Mouse (Mus musculus): ENCODE measurements around the gene Wdfy1. TPM values are rescaled to one million over a fixed set of nuclear protein-coding genes. Genes with fewer than 3 reads are reported as not detected.

The Wdfy1 gene
- polyA plus RNA-seq, 1 experiment, result not detected

GRCm38 (mm10) chr1:79756417-79756816 is 19.5 kb downstream of the Wdfy1 start:
- WGBS, result 91% methylated on average over 5 of the region's 5 CpGs
- H3K27ac ChIP-seq (ENCODE audit: insufficient read depth, low read depth, low read length), result no peak overlapping the region
- no peak overlapping the region for H3K4me3 ChIP-seq (ENCODE audit: insufficient read depth, low read depth, low read length)
- TF ChIP-seq CTCF (IDR thresholded peaks at IDR 0.05; ENCODE audit: insufficient read depth, low read depth, low read length), result no peak
- no peak for TF ChIP-seq POLR2A (IDR thresholded peaks at IDR 0.05; ENCODE audit: insufficient read depth, low read depth, low read length)
- peaks cover 15% of the 10 kb centered on the region for H3K4me1 ChIP-seq (ENCODE audit: control insufficient read depth, insufficient read depth, low read length)

GRCm38 (mm10) chr1:79755376-79755775 is 20.6 kb downstream of the Wdfy1 start:
- Histone ChIP-seq H3K4me1 (ENCODE audit: control insufficient read depth, insufficient read depth, low read length) (peaks cover 11% of the 10 kb centered on the region), H3K27ac (ENCODE audit: insufficient read depth, low read depth, low read length) (no peak overlapping the region), H3K4me3 (ENCODE audit: insufficient read depth, low read depth, low read length) (no peak overlapping the region)
- WGBS, result 55% methylated on average over 2 of the region's 2 CpGs
- TF ChIP-seq POLR2A (IDR thresholded peaks at IDR 0.05; ENCODE audit: insufficient read depth, low read depth, low read length) (no peak), CTCF (IDR thresholded peaks at IDR 0.05; ENCODE audit: insufficient read depth, low read depth, low read length) (no peak)

- no peak overlapping the region for H3K27ac ChIP-seq (ENCODE audit: insufficient read depth, low read depth, low read length)
- peaks cover 11% of the 10 kb centered on the region for H3K4me1 ChIP-seq (ENCODE audit: control insufficient read depth, insufficient read depth, low read length)
- 91% methylated on average over 3 of the region's 3 CpGs for WGBS
- TF ChIP-seq CTCF (IDR thresholded peaks at IDR 0.05; ENCODE audit: insufficient read depth, low read depth, low read length), result no peak
- no peak for TF ChIP-seq POLR2A (IDR thresholded peaks at IDR 0.05; ENCODE audit: insufficient read depth, low read depth, low read length)
- no peak overlapping the region for H3K4me3 ChIP-seq (ENCODE audit: insufficient read depth, low read depth, low read length)
These were observed 21.0 kb downstream of the Wdfy1 start for GRCm38 (mm10) chr1:79754936-79755335.

- Histone ChIP-seq H3K27ac (ENCODE audit: insufficient read depth, low read depth, low read length) (no peak overlapping the region), H3K4me1 (ENCODE audit: control insufficient read depth, insufficient read depth, low read length) (peaks cover 6% of the 10 kb centered on the region; the same call in 1 of the 2 replicates), H3K4me3 (ENCODE audit: insufficient read depth, low read depth, low read length) (no peak overlapping the region)
- no peak for TF ChIP-seq CTCF (IDR thresholded peaks at IDR 0.05; ENCODE audit: insufficient read depth, low read depth, low read length)
- TF ChIP-seq POLR2A (IDR thresholded peaks at IDR 0.05; ENCODE audit: insufficient read depth, low read depth, low read length), result no peak
- 99% methylated on average over 3 of the region's 3 CpGs for WGBS
These were observed 22.5 kb downstream of the Wdfy1 start for GRCm38 (mm10) chr1:79753456-79753855.

GRCm38 (mm10) chr1:79752714-79753340 is 23.1 kb downstream of the Wdfy1 start:
- Histone ChIP-seq H3K4me3 (ENCODE audit: insufficient read depth, low read depth, low read length) (no peak overlapping the region), H3K27ac (ENCODE audit: insufficient read depth, low read depth, low read length) (no peak overlapping the region), H3K4me1 (ENCODE audit: control insufficient read depth, insufficient read depth, low read length) (peaks cover 6% of the 10 kb centered on the region; the same call in 1 of the 2 replicates)
- 88% methylated on average over 4 of the region's 4 CpGs for WGBS
- no peak for TF ChIP-seq POLR2A (IDR thresholded peaks at IDR 0.05; ENCODE audit: insufficient read depth, low read depth, low read length)
- no peak for TF ChIP-seq CTCF (IDR thresholded peaks at IDR 0.05; ENCODE audit: insufficient read depth, low read depth, low read length)

GRCm38 (mm10) chr1:79752015-79752695 is 23.8 kb downstream of the Wdfy1 start:
- H3K27ac ChIP-seq (ENCODE audit: insufficient read depth, low read depth, low read length), result no peak overlapping the region
- WGBS, result 90% methylated on average over 7 of the region's 7 CpGs
- H3K4me1 ChIP-seq (ENCODE audit: control insufficient read depth, insufficient read depth, low read length), result peaks cover 4% of the 10 kb centered on the region; the same call in 1 of the 2 replicates
- H3K4me3 ChIP-seq (ENCODE audit: insufficient read depth, low read depth, low read length), result no peak overlapping the region
- no peak for TF ChIP-seq CTCF (IDR thresholded peaks at IDR 0.05; ENCODE audit: insufficient read depth, low read depth, low read length)
- no peak for TF ChIP-seq POLR2A (IDR thresholded peaks at IDR 0.05; ENCODE audit: insufficient read depth, low read depth, low read length)

- TF ChIP-seq POLR2A (IDR thresholded peaks at IDR 0.05; ENCODE audit: insufficient read depth, low read depth, low read length) (no peak), CTCF (IDR thresholded peaks at IDR 0.05; ENCODE audit: insufficient read depth, low read depth, low read length) (no peak)
- Histone ChIP-seq H3K4me3 (ENCODE audit: insufficient read depth, low read depth, low read length) (no peak overlapping the region), H3K27ac (ENCODE audit: insufficient read depth, low read depth, low read length) (no peak overlapping the region), H3K4me1 (ENCODE audit: control insufficient read depth, insufficient read depth, low read length) (no peaks in the 10 kb centered on the region; the same call in 1 of the 2 replicates)
- 79% methylated on average over 5 of the region's 5 CpGs for WGBS
These were observed 24.8 kb downstream of the Wdfy1 start for GRCm38 (mm10) chr1:79751186-79751585.

GRCm38 (mm10) chr1:79746056-79746455 is 29.9 kb downstream of the Wdfy1 start:
- TF ChIP-seq POLR2A (IDR thresholded peaks at IDR 0.05; ENCODE audit: insufficient read depth, low read depth, low read length) (no peak), CTCF (IDR thresholded peaks at IDR 0.05; ENCODE audit: insufficient read depth, low read depth, low read length) (no peak)
- WGBS, result 67% methylated on average over 4 of the region's 4 CpGs
- Histone ChIP-seq H3K4me3 (ENCODE audit: insufficient read depth, low read depth, low read length) (no peak overlapping the region), H3K27ac (ENCODE audit: insufficient read depth, low read depth, low read length) (no peak overlapping the region), H3K4me1 (ENCODE audit: control insufficient read depth, insufficient read depth, low read length) (peaks cover 1% of the 10 kb centered on the region; the same call in 1 of the 2 replicates)

- 86% methylated on average over 1 of the region's 1 CpGs for WGBS
- no peak overlapping the region for H3K27ac ChIP-seq (ENCODE audit: insufficient read depth, low read depth, low read length)
- TF ChIP-seq CTCF (IDR thresholded peaks at IDR 0.05; ENCODE audit: insufficient read depth, low read depth, low read length) (no peak), POLR2A (IDR thresholded peaks at IDR 0.05; ENCODE audit: insufficient read depth, low read depth, low read length) (no peak)
- H3K4me3 ChIP-seq (ENCODE audit: insufficient read depth, low read depth, low read length), result no peak overlapping the region
- peaks cover 3% of the 10 kb centered on the region; the same call in 1 of the 2 replicates for H3K4me1 ChIP-seq (ENCODE audit: control insufficient read depth, insufficient read depth, low read length)
These were observed 32.6 kb downstream of the Wdfy1 start for GRCm38 (mm10) chr1:79743385-79743784.
